Mouse (Mus musculus) G1E (cell line): Measurements from ENCODE around the gene Arhgap32.

Experiments used
- CTCF ChIP-seq: IDR thresholded peaks from 2 replicates; pipeline ENCODE4 v1.5.1; 2012; ENCODE audit warnings: low read depth, low read length, inconsistent platforms, mixed read lengths
- GATA1 ChIP-seq: IDR thresholded peaks from 2 replicates; pipeline ENCODE4 v1.6.1; 2012; ENCODE audit warnings: borderline replicate concordance, low read length, inconsistent platforms, mixed read lengths
- POLR2AphosphoS5 ChIP-seq: IDR thresholded peaks from 2 replicates; pipeline ENCODE4 v1.6.1; 2012; ENCODE audit warnings: low read depth, low read length, inconsistent platforms; ENCODE audit not compliant: insufficient replicate concordance
- TAL1 ChIP-seq: conservative IDR thresholded peaks from 2 replicates; pipeline ENCODE4 v1.6.1; 2012; ENCODE audit warnings: low read depth, low read length, inconsistent platforms, mixed read lengths

DNA sequence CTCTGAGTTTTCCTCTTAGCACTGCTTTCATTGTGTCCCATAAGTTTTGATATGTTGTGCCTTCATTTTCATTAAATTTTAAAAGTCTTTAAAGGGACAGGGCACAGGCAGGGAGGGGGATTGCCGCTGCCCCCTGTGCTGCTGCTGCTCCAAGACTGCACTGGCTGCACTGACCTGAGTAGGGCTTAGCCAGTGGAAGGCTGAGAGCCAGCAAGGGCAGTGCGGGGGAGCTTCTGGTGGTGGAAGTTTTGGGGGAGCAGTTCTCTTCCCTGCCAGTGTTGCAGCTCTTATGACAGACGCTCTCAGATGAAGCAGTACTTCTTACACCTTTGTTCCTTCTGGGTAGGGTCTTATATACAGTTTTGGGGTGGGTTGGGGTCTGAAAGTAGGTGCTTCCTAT, 33.3 kb downstream of the Arhgap32 start:
- TF ChIP-seq CTCF: no peak
- no peak for TF ChIP-seq GATA1
- no peak for TF ChIP-seq TAL1
- no peak for TF ChIP-seq POLR2AphosphoS5
